ENCODE assay signal across 9 mouse cellular contexts in the genomic region with DNA sequence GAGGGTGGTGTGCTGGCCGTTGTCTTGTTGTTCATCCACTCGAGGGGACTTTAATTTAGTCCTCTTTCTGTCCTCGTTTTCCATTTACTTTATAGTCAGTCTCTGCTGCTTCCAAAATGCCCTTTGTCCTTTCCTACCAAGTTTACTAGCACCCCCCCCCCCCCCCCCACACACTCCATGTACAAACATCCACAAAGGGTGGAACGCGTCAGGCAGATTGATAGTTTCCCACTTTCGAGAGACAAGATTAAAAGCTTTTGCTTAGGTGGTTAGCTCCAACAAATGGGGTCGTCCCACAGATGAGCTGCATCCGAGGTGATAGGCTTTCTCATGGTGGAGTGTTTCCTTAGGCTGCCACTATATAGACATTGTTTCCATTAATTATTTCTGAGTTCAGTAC. TPM values are rescaled to one million over a fixed set of nuclear protein-coding genes. Genes with fewer than 3 reads are reported as not detected.
DNase-seq lines count a peak whose midpoint lies in the region; ATAC-seq lines count a peak whose summit lies in the region.
"Had no signal": no experiment of that assay in that cellular context is flagged by ENCODE, and none has a peak within 500 bp of the region (broad histone marks: within the 10 kb centered on the region; RNA-seq: fewer than 3 reads in every experiment).

No protein-coding gene starts in this region.

- peak; percentile 32 for DNase-seq in kidney, postnatal 14 days
- no peak for DNase-seq in kidney, adult 8-10 months
- peak; percentile 29 for DNase-seq in c-Kit-positive CD71-positive TER-119-negative erythroid progenitor cells, embryonic 14.5 days (ENCODE audit: low read depth)
- peak; percentile 47 for DNase-seq in induced T-regulatory cell, adult 2 months (ENCODE audit: low read depth)
- no peak for DNase-seq in testis, postnatal 14 days (ENCODE audit: low spot score)
- no peak for DNase-seq in right cerebral cortex, postnatal 14 days
- DNase-seq in layer of hippocampus, adult 18-20 months (ENCODE audit: low spot score in 2 of 2) = no peak

- peak overlapping the region; percentile 77 for H3K4me2 ChIP-seq in neural tube, embryonic 12.5 days (replicated peaks)

- H3K36me3 ChIP-seq in neural tube, embryonic 12.5 days = peaks cover 20% of the 10 kb centered on the region; the same call in 1 of the 2 replicates

- H3K4me1 ChIP-seq in neural tube, embryonic 12.5 days = peaks cover 4% of the 10 kb centered on the region; the same call in 1 of the 2 replicates

- H3K4me3 ChIP-seq in neural tube, embryonic 12.5 days = peak overlapping the region; percentile 94

- no peaks in the 10 kb centered on the region for H3K27me3 ChIP-seq in neural tube, embryonic 12.5 days (replicated peaks)

- peak overlapping the region; percentile 100 for H3K9ac ChIP-seq in neural tube, embryonic 12.5 days

- WGBS in neural tube, embryonic 12.5 days = 0% methylated on average over 8 of the region's 8 CpGs

- no peaks in the 10 kb centered on the region for H3K9me3 ChIP-seq in neural tube, embryonic 12.5 days

- H3K27ac ChIP-seq in neural tube, embryonic 12.5 days = peak overlapping the region; percentile 100

- no peak for ATAC-seq in neural tube, embryonic 12.5 days (ENCODE audit: low FRiP score, low read depth)

RNA-seq across cellular contexts. Expression of a gene that starts 1.3 kb away (rescaled TPM):
- polyA plus RNA-seq in neural tube, embryonic 12.5 days (2016; fragmentation: Nextera tagmentation; extraction: Ambion mirVana) = 92.7 and 108 TPM in 2 replicates
- 10 to 100 TPM; 78.4 to 78.6 TPM for total RNA-seq in layer of hippocampus, adult 18-20 months (2021)

RNA-seq across cellular contexts. Expression of a gene that starts 12.6 kb away (rescaled TPM):
- polyA plus RNA-seq in neural tube, embryonic 12.5 days (2016; fragmentation: Nextera tagmentation; extraction: Ambion mirVana) = 26.5 and 27.1 TPM in 2 replicates
- total RNA-seq in layer of hippocampus, adult 18-20 months (2021) = 100 to 1,000 TPM; 107 to 108 TPM

RNA-seq across cellular contexts. Expression of a gene that starts 38.8 kb away (rescaled TPM):
- polyA plus RNA-seq in neural tube, embryonic 12.5 days (2016; fragmentation: Nextera tagmentation; extraction: Ambion mirVana) = 0.68 and 0.77 TPM in 2 replicates
- not detected for total RNA-seq in layer of hippocampus, adult 18-20 months (2021)
- total RNA-seq: common myeloid progenitor, adult 5-6 weeks had no signal

Comparison
In these comparisons a context has a peak if more than half of its experiments do, and no peak if none do; other contexts are left out.
1. DNase-seq: peak in kidney, postnatal 14 days (single experiment), c-Kit-positive CD71-positive TER-119-negative erythroid progenitor cells, embryonic 14.5 days (single experiment) and induced T-regulatory cell, adult 2 months (single experiment); none in kidney, adult 8-10 months (0 of 2), testis, postnatal 14 days (single experiment), right cerebral cortex, postnatal 14 days (single experiment) and layer of hippocampus, adult 18-20 months (0 of 2).